Mouse (Mus musculus): ENCODE results near the gene Setd3.

The Setd3 gene

GRCm38 (mm10) chr12:108179246-108179320, at the start of gene Setd3:
Gene Setd3 (minus strand): TSS chr12:108179314.
- no peak for DNase-seq

GRCm38 (mm10) chr12:108227527-108227926, 48.4 kb upstream of the Setd3 start:
- DNase-seq: no peak

DNA sequence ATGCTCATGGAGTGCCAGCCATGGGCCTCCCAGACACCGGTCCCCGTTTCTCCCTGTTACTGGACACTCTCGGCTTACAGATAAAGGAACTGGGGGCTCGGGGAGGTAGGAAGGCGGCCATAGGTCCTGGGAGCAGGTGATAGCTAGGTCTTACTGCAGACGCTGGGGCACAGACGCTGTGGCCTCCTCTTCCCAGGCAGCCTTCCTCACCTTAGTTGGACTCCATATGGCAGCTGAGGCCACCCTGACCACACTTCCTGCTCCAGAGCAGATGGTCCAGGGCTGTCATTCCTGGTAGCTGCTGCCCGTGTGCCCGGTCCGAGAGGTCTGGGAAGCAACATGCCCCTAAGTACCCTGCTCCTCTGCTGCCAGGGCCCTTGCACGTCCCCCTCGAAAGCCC, 47.8 kb upstream of the Setd3 start:
- no peak for DNase-seq

- no peak for DNase-seq
Observed at GRCm38 (mm10) chr12:108226216-108226615, 47.1 kb upstream of the Setd3 start.

DNA sequence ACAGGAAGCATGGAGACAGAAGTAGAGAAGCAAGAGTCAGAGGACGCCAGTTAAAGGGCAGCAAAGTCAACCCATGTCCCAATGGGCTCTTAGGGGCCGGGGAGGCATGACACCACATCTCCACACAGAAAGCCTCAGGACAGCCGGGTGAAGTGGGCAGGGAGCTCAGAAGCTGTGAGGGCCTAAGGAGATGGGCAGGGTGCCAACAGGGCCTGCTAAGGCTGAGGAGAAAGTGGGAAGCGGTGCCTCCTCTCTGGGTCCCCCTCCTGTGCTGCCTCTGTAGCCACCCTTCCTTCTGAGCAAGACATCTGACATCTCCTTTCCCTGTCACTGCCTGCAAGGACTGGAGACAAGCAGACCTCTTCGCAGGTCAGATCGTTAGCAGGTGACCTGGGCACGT, 46.7 kb upstream of the Setd3 start:
- DNase-seq: no peak

- no peak for DNase-seq
Observed at GRCm38 (mm10) chr12:108223357-108223756, 44.2 kb upstream of the Setd3 start.

DNA sequence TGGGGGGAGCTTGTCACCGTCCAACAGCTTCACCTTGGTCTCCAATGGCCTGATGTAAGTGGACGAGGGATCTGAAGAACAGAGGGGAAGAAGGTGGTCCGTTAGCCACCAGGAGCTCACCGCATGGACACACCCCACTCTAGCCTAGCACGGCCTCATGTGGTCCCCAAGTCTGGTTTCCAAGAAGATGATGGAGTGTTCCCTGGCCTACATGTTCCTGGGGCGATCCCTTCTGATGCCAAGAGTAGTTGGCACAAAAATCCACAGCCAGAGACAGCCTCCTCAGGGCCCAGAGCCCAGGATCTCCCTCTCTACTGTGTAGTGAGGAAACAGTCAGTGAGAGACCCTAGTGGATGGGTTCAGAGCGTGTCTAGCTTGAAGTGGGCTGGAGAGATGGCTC, 42.6 kb upstream of the Setd3 start:
- no peak for DNase-seq

DNA sequence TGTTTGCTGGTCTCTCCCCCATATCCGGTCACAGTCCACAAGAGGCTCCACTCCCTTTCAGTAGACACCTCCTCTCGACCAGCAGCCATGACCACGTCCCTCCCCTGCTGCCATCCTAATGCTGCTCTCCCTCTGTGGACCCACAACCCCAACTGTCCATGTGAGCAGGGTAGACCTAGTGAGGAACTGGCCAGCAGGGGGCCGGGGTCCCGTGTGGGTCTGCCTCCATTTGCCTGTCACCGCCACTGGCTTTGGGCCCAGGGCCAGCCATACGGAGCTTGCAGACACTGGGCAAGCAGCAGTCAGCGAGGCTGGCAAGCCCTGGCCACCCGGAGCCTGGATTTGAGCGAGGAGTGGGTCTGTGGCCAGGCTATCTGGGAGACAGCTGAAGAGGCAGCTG, 42.1 kb upstream of the Setd3 start:
- DNase-seq: no peak

GRCm38 (mm10) chr12:108220621-108221020, 41.5 kb upstream of the Setd3 start:
- DNase-seq: no peak

GRCm38 (mm10) chr12:108219825-108220616, 40.9 kb upstream of the Setd3 start:
- DNase-seq: no peak

DNA sequence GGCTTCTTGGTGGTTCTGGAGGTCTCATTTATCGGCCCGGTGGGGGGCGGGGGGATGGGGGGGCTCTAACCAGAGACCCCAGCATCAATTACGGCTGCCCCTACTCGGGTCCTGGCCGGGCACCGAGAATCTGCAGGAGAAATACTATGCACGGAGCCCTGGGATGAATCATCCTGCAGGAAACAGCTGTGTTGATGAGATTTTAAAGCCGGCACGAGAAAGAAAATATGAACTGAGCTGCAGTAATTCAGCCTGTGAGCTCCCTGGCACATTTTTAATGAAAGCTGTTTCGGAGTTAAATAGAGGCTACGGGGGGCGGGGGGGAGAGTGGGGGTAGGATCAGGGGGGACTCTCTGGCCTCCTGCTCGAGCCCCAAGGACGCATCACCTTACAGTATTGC, 40.0 kb upstream of the Setd3 start:
- no peak for DNase-seq

DNA sequence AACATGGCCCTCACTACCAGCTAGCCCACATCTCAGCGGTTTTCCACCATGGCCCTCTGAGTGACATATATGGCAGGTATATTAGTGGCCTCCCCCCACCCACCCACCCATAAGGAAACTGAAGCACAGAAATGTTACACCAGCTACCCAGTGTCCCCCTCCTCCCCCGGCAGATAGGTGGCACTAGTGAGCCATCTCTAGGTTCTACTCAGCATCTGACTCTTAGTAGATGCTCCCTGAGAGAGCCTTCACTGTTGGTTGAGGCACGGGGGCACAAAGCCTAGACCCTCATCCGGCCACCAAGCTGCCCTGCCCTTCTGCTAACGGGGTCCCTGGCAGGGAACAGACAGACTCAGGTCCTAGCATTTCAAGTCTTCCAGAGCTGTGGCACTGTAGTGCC, 38.5 kb upstream of the Setd3 start:
- no peak for DNase-seq

- DNase-seq: no peak
Observed at GRCm38 (mm10) chr12:108216611-108217370, 37.7 kb upstream of the Setd3 start.

GRCm38 (mm10) chr12:108215090-108215489, 36.0 kb upstream of the Setd3 start:
- no peak for DNase-seq

GRCm38 (mm10) chr12:108213090-108214041, 34.3 kb upstream of the Setd3 start:
- no peak for DNase-seq

DNA sequence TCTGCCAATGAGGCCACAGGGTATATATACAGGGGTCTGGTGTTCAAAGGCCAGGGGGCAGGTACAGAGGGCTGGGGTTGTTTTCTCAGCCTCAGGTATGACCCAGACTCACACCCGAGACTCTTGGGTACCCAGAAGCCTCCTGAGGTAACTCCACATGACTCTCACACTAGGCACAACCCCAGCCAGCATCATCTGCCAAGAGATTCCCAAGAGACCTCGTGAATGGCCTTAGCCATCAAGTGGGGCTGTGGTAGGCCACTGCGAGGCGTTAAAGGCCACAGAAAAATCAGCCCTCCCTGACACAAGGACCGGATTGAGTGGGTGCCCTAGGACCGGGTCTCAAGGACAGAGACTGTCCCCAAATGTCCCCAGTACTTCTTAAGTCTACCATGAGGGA, 33.4 kb upstream of the Setd3 start:
- DNase-seq: no peak

- no peak for DNase-seq
Observed at GRCm38 (mm10) chr12:108212071-108212470, 33.0 kb upstream of the Setd3 start.

GRCm38 (mm10) chr12:108210623-108211022, 31.5 kb upstream of the Setd3 start:
- no peak for DNase-seq

- no peak for DNase-seq
Observed at GRCm38 (mm10) chr12:108208726-108209438, 29.8 kb upstream of the Setd3 start.

DNA sequence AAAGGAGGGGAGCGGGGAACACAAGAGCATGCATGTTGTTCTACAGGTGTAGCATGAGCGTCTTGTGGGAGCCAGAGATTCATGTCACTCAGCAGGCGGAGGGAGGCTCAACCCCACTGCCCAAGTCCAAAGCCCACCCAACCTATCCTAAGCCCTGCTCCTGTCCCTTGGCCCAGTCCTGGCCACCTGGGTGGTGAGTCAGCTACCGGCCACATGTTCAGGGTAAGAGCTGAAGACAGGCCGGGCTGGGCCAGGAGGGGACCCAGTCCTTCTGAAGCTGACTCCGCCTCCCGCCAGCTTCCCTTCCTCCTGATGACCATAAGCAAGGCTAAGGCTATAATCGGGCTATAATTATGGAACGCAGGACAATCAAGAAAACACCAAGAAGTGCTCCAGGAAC, 29.1 kb upstream of the Setd3 start:
- DNase-seq: no peak

- peak in 1 of 2 experiments; percentile 34 for DNase-seq
Observed at GRCm38 (mm10) chr12:108206641-108207040, 27.5 kb upstream of the Setd3 start.

- DNase-seq: no peak
Observed at GRCm38 (mm10) chr12:108204978-108205377, 25.9 kb upstream of the Setd3 start.

GRCm38 (mm10) chr12:108203895-108204294, 24.8 kb upstream of the Setd3 start:
- DNase-seq: no peak
